Mouse (Mus musculus): ENCODE results near the gene Ttc38.
"Not testable (repeated sequence)": the region's sequence is repeated elsewhere in the genome, so short reads cannot be mapped to it uniquely, and the experiment has no call there.

Ttc38 gene

GRCm38 (mm10) chr15:85826676-85827075, 5.4 kb upstream of the Ttc38 start:
- no peak for DNase-seq

- no peak for DNase-seq
Measured at GRCm38 (mm10) chr15:85828071-85828470, 4.0 kb upstream of the Ttc38 start.

GRCm38 (mm10) chr15:85829470-85829869, 2.6 kb upstream of the Ttc38 start:
- no peak for DNase-seq

DNA sequence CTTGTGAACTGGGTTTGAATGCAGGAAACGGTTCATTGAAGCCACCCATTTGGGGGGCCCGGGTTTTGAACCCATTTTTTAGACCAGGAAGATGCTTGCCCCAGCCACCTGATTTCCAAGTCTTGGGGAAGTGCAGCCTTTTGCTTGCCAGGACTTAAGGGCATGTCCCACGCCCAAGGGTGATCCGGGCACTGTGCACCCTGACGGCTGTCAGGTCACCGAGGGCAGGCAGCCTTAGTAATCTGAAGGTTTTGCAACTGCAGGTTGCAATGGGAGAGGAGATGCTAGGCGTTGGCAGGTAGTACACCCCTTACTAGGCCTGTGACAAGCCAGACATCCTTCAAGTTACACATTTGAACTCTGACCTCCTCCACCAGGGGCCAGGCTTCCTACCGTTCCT, 493 bp downstream of the Ttc38 start:
- DNase-seq: peak in 1 of 2 experiments; percentile 26

GRCm38 (mm10) chr15:85835335-85835734, 3.2 kb downstream of the Ttc38 start:
- peak; percentile 17 to 26 for DNase-seq

DNA sequence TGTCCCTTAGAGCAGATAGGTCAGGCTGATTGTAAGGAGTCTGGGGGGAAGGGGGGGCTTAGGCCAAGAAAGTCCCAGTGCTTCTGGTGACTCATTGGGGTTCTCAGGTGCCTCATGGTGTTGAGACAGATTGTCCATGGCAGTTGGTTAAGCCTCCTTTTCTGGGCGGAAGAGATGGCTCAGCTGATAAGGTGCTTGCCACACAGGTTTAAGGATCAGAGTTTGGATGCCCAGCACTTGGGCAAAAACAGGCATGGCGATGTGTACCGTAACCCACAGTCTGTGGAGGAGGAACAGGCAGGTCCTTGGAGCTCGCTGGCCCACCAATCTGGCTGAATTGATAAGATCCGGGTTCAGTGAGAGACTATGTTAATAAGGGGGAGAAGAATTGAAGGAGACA, 4.8 kb downstream of the Ttc38 start:
- no peak for DNase-seq

DNA sequence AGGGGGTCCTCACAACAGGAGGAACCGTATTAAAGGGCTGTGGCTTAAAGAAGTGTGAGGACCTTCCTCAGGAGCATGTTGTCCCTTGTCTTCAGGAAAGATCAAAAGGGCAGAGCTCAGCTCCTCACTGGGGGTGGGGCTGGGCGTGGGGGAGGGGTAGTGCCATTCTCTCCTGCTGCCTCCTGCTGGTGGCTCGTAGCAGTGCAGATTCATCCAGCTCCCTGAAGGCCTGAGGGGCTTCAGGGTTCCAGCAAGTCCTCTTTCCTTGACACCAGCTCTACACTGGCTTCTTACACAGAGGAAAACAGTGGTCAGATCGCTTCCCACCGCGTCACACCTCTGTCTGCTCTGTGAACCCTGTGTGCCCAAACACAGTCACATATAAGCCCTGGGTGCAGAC, 8.9 kb downstream of the Ttc38 start:
- peak in 1 of 2 experiments; percentile 67 for DNase-seq

GRCm38 (mm10) chr15:85841796-85842360, 9.8 kb downstream of the Ttc38 start:
- DNase-seq: peak; percentile 75 to 80

DNA sequence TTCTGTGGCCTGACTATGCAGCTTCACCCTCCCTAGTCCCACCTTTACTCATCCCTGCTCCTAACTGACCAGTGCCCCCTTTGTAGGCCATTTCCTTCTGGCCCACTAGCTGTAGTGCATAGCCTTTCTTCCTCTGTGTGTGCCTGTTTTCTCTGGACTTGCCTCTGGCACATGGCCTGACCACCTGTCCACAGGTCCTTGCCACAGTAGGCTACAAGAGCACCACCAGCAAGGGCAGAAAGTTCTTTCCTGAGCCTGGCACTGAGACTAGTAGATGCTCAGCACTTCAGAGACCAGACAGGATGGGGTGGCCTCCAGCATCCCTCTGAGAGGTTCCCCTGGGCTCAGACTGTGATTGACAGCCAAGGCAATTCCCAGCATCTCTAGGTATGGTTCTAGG, 13.0 kb downstream of the Ttc38 start:
- no peak for DNase-seq

DNA sequence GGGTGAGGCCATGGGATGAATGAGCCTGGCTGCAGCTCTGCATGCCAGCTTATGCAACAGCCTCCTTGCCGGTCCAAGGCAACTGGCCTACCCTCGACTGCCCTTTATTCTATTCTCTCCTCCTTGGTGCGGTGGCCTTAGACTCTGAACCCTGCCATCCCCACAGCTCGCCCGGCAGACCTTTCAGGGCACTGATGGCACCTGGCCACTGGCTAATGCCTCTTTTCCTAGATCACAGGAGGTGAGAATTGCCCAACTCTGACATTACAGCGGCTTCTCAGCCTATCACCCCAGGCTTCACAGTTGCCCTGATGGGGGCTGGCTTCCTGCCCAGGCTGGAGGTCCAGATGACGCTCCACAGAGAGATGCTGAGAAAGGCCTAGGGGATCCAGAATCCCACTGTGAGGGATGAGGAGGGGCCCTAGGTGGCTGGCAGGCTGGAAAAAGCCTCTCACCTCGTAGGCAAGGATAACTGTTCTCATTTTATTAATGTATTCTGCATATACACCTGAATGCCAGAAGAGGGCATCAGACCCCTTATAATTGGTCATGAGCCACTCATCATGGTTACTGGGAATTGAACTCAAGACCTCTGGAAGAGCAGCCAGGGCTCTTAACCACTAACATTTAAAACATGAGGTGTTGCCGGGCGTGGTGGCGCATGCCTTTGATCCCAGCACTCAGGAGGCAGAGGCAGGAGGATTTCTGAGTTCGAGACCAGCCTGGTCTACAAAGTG, 19.7 kb downstream of the Ttc38 start:
- DNase-seq: peak; percentile 61 to 73

GRCm38 (mm10) chr15:85858980-85859489, 26.9 kb downstream of the Ttc38 start:
- peak in 1 of 2 experiments; percentile 40 for DNase-seq

GRCm38 (mm10) chr15:85859490-85860031, 27.5 kb downstream of the Ttc38 start, which contains the start of gene Gtse1:
TSS of gene Gtse1 (plus strand) at chr15:85859745.
- peak; percentile 96 to 98 for DNase-seq

- not testable (repeated sequence) for DNase-seq
Measured at GRCm38 (mm10) chr15:85865913-85866312, 33.8 kb downstream of the Ttc38 start.

- DNase-seq: peak; percentile 79 to 84
Measured at GRCm38 (mm10) chr15:85867696-85868095, 35.6 kb downstream of the Ttc38 start.

GRCm38 (mm10) chr15:85877336-85877735, 45.2 kb downstream of the Ttc38 start:
- DNase-seq: peak; percentile 72

DNA sequence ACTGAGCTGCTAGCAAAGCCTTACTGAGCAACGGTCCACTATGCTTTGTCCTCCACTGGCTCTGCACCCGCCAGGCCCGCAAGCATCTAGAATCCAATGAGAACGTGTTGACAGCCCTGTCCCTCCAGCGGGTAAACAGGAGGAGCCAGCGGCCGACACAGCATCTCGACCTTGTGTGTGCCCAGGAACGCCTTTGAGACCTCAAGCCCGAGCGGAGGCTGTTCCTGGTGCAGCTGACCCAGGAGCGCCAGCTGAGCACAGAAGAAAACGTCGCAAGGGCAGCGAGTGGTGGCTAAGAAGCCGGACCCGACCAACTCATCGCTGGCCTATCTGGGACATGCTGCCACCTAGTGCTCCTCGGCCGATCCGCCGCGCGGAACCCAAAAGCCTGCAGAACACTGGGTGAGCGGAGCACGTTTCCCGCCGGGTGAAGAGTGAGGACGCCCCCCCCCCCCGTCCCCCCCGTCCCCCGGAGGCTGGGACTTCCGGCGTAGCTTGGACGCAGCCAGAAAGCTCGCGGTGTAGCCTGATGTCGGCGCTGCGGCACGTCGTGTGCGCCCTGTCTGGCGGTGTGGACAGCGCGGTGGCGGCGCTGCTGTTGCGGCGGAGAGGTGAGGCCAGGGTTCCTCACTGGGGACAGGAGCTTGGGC, 46.9 kb downstream of the Ttc38 start, which contains the start of gene Trmu:
Trmu (plus strand) TSS at position 465 of the 650 bp plus-strand sequence.
- DNase-seq: peak; percentile 93 to 95

- no peak for DNase-seq
Measured at GRCm38 (mm10) chr15:85879498-85879895, 47.4 kb downstream of the Ttc38 start.

DNA sequence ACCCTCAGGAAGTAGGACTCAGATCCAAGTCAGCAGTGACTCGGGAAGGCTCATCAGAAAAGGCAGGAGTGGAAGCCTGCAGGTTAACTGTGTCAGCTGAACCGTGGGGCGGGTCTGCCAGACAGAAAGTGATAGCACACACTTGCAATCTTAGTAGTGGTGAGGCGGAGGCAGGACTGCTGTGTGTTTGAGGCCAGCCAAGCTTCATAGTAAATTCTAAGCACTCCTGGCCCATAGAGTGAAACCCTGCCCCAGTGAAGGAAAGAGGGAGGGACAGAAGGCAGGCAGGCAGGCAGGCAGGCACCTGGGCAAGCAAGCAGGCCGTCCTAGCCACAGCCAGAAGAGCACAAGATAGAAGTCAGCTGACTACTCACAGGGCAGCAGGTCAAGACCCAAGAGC, 53.5 kb downstream of the Ttc38 start:
- peak in 1 of 2 experiments; percentile 12 for DNase-seq

DNA sequence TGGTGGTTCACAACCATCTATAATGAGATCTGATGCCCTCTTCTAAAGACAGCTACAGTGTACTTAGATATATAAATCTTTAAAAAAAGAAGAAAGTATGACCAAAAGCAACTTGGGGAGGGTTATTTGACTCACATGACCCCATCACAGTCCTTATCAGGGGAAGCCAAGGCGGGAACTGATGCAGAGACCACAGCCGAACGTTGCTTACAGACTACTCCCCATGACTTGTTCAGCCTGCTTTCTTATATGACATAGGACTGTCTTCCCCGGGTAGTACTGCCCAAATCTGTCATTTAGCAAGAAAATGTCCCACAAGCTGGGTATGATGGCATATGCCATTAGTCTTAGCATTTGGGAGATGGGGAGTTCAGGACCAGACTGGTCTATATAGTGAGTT, 57.1 kb downstream of the Ttc38 start:
- DNase-seq: no peak

DNA sequence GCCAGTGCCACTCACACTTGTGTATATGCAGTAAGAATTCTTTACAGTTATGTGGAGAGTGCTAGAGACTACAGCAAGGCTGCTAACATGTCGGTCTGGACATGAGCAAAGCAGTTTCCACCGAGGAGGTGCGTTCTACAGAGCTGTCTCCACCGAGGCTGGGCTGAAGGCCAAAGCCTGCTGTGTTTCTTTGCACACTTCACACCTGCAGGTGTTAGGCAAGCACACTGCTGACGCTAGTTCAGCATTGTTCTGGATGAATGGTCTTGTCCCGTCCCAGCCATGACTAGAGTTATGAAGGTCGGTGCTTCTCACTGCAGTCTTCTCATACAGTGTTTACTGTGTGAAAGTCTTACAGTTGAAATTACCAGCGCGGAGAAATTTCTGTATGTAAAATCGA, 59.9 kb downstream of the Ttc38 start:
- DNase-seq: peak in 1 of 2 experiments; percentile 34

DNA sequence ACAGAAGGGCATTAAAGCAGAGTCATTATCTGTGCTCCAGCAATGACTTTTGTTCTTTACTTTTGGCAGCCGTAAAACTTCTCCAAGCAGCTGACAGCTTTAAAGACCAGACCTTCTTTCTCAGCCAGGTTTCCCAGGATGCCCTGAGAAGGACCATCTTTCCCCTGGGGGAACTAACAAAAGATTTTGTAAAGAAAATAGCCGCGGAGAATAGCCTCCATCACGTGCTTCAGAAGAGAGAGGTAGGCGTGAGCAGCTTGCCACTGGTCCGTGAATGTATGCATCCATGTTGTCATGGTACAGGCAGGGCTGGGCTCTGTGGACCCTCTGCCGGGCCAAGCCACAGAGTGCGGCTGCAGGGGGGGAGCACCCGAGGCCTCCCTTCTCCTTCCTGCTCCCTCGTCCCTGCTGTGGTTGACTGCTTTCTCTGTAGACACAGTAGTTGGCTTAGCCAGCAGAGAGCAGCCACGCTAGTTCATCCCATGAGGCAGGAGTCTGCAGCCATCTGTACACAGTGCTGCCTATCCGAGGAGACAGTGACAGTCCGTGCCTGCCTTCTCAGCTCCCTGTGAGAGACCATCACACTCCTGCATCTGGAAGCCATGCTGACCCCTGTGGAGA, 60.5 kb downstream of the Ttc38 start:
- DNase-seq: no peak

GRCm38 (mm10) chr15:85893871-85894270, 61.8 kb downstream of the Ttc38 start:
- DNase-seq: no peak

DNA sequence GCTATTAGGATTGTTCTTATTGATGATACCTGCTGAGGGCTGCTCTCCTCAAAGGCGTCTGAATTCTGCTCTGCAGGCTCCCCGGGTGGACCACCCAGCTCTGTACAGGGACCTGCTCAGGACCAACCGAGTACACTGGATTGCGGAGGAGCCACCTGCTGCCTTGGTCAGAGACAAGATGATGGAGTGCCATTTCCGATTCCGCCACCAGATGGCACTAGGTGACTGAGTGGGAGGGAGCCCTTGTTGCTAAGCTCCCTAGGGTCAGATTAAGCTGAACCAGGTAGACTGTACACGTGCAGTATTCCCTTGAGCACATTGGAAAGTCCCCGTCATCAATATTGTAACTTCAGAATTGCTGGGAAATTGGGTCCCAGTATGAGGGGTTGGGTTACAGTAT, 64.2 kb downstream of the Ttc38 start:
- DNase-seq: peak; percentile 65 to 92
